Mouse (Mus musculus) myocyte (in vitro differentiated cells): ENCODE results near the gene Vav3. TPM values are rescaled to one million over a fixed set of nuclear protein-coding genes. Genes with fewer than 3 reads are reported as not detected.

Source experiments
- H3K27me3 ChIP-seq: one replicate; pipeline ENCODE4 v1.6.1; 2011; ENCODE audit not compliant: control insufficient read depth, insufficient read depth, insufficient read length
- H3K36me3 ChIP-seq: one replicate; pipeline ENCODE4 v1.6.1; 2011; ENCODE audit not compliant: control insufficient read depth, insufficient read depth
- H3K4me2 ChIP-seq: one replicate; pipeline ENCODE4 v1.6.1; 2011; ENCODE audit warnings: low read depth, control low read depth
- H3K4me3 ChIP-seq: one replicate; pipeline ENCODE4 v1.5.1; 2011; ENCODE audit warnings: mild to moderate bottlenecking, control low read depth, moderate library complexity
- H3K79me2 ChIP-seq: one replicate; pipeline ENCODE4 v1.6.1; 2011; ENCODE audit not compliant: control insufficient read depth, insufficient read depth
- H3ac ChIP-seq: one replicate; pipeline ENCODE4 v1.6.1; 2011; ENCODE audit not compliant: control insufficient read depth, insufficient read length
- CEBPB ChIP-seq: IDR thresholded peaks from 2 replicates; pipeline ENCODE4 v1.6.1; 2011; ENCODE audit warnings: mild to moderate bottlenecking, moderate library complexity; ENCODE audit not compliant: poor library complexity, insufficient read depth, severe bottlenecking
- E2F4 ChIP-seq: IDR thresholded peaks from one replicate; pipeline ENCODE4 v1.6.1; 2011; ENCODE audit warnings: mild to moderate bottlenecking, control low read depth, moderate library complexity; ENCODE audit not compliant: insufficient read depth
- MAX ChIP-seq: IDR thresholded peaks from one replicate; pipeline ENCODE4 v1.6.1; 2011; ENCODE audit warnings: low read depth, mild to moderate bottlenecking, control low read depth
- MYOD1 ChIP-seq, 3 experiments: IDR thresholded peaks; one replicate each; pipeline ENCODE4 v1.6.1; 2011; ENCODE audit warnings: control low read depth in 2 of 3, low read depth in 2 of 3, mild to moderate bottlenecking in 2 of 3, moderate library complexity in 1 of 3; ENCODE audit not compliant: insufficient read length in 2 of 3, control insufficient read depth in 1 of 3
- MYOG ChIP-seq, 3 experiments: IDR thresholded peaks; one replicate each; pipeline ENCODE4 v1.6.1; 2011; ENCODE audit warnings: control low read depth in 2 of 3, low read depth in 2 of 3, mild to moderate bottlenecking in 2 of 3; ENCODE audit not compliant: insufficient read length in 2 of 3, control insufficient read depth in 1 of 3, insufficient read depth in 1 of 3
- POLR2A ChIP-seq: IDR thresholded peaks from one replicate; pipeline ENCODE4 v1.6.1; 2011; ENCODE audit warnings: low read depth, mild to moderate bottlenecking, control low read depth, moderate library complexity; ENCODE audit not compliant: insufficient read length
- POLR2AphosphoS2 ChIP-seq: IDR thresholded peaks from one replicate; pipeline ENCODE4 v1.6.1; 2011; ENCODE audit warnings: low read depth, control low read depth; ENCODE audit not compliant: insufficient read length
- REST ChIP-seq: IDR thresholded peaks from one replicate; pipeline ENCODE4 v1.6.1; 2011; ENCODE audit warnings: mild to moderate bottlenecking, control low read depth, moderate library complexity; ENCODE audit not compliant: insufficient read depth, insufficient read length
- SRF ChIP-seq: IDR thresholded peaks from one replicate; pipeline ENCODE4 v1.6.1; 2011; ENCODE audit warnings: low read depth; ENCODE audit not compliant: control insufficient read depth, insufficient read length
- TCF12 ChIP-seq: IDR thresholded peaks from one replicate; pipeline ENCODE4 v1.6.1; 2011; ENCODE audit warnings: mild to moderate bottlenecking, control low read depth; ENCODE audit not compliant: poor library complexity, insufficient read depth, severe bottlenecking
- TCF3 ChIP-seq: IDR thresholded peaks from one replicate; pipeline ENCODE4 v1.6.1; 2011; ENCODE audit warnings: low read depth, control low read depth; ENCODE audit not compliant: insufficient read length
- USF1 ChIP-seq: IDR thresholded peaks from one replicate; pipeline ENCODE4 v1.6.1; 2011; ENCODE audit warnings: low read depth, mild to moderate bottlenecking, control low read depth, moderate library complexity
- polyA plus RNA-seq: library from polyadenylated mRNA; unstranded; fragments of >200 nt; fragmentation: generic; extraction: Trizol; gene quantifications from one replicate; pipeline ENCODE4 v1.2.1, GENCODE M21; 2012; ENCODE audit warnings: missing spikeins

Vav3 gene
- polyA plus RNA-seq, 1 experiment, result 0.95 TPM

DNA sequence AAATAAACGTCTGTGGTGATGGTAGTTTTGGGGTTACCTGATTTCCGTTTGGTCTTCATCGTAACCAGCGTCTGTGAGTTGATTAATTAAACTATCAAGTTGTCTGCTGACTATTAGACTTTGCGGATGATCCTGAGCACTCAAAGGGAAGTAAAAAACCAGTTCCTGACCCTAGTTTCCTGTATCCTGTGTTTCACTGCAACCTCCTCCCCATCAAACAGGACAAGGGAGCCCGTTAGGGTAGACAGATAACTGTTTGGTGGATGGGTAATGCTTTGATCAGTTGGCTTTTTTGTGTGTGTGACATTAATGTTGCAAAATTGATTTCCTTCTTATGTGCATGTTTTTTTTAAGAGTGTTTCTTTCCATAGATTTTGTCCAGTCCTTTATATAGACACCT is 12.2 kb downstream of the Vav3 start:
- peaks cover 9% of the 10 kb centered on the region for H3K79me2 ChIP-seq
- no peak overlapping the region for H3K4me2 ChIP-seq
- no peaks in the 10 kb centered on the region for H3K27me3 ChIP-seq
- TF ChIP-seq MAX (no peak), MYOD1 (IDR thresholded peaks at IDR 0.05; ENCODE audit: control insufficient read depth in 1 of 3, insufficient read length in 2 of 3, low read depth in 2 of 3) (no peak), TCF12 (no peak), REST (no peak), POLR2AphosphoS2 (no peak), MYOG (IDR thresholded peaks at IDR 0.05; ENCODE audit: control insufficient read depth in 1 of 3, insufficient read depth in 1 of 3, insufficient read length in 2 of 3, low read depth in 2 of 3) (no peak), CEBPB (no peak), E2F4 (no peak), SRF (no peak), POLR2A (no peak), TCF3 (no peak), USF1 (no peak)
- no peak overlapping the region for H3K4me3 ChIP-seq
- no peak overlapping the region for H3ac ChIP-seq
- no peaks in the 10 kb centered on the region for H3K36me3 ChIP-seq

DNA sequence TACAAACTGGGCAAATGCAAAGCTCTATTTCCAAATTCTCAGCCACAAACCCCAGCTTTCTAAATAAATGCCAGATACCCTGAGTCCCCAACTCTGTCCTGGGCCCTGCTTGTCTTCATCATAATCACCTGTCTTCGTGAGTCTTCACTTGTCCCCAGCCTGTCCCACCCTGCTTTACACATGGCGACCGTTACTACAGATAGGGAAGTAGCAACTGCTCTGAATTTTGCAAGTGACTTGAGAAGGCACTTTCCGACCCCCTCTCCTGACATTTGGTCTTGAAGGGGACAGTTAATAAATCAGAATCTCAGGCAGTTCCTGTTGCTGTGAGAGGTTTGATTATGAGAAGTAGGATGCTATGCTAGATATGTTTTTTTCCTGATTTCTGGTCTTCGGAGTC is 13.4 kb downstream of the Vav3 start:
- H3K36me3 ChIP-seq, result no peaks in the 10 kb centered on the region
- no peak overlapping the region for H3ac ChIP-seq
- no peaks in the 10 kb centered on the region for H3K27me3 ChIP-seq
- no peak for TF ChIP-seq TCF3
- no peak for TF ChIP-seq TCF12
- no peak for TF ChIP-seq MYOD1 (IDR thresholded peaks at IDR 0.05; ENCODE audit: control insufficient read depth in 1 of 3, insufficient read length in 2 of 3, low read depth in 2 of 3)
- TF ChIP-seq MYOG (IDR thresholded peaks at IDR 0.05; ENCODE audit: control insufficient read depth in 1 of 3, insufficient read depth in 1 of 3, insufficient read length in 2 of 3, low read depth in 2 of 3), result no peak
- TF ChIP-seq REST, result no peak
- no peak overlapping the region for H3K4me3 ChIP-seq
- H3K4me2 ChIP-seq, result no peak overlapping the region
- peaks cover 9% of the 10 kb centered on the region for H3K79me2 ChIP-seq

DNA sequence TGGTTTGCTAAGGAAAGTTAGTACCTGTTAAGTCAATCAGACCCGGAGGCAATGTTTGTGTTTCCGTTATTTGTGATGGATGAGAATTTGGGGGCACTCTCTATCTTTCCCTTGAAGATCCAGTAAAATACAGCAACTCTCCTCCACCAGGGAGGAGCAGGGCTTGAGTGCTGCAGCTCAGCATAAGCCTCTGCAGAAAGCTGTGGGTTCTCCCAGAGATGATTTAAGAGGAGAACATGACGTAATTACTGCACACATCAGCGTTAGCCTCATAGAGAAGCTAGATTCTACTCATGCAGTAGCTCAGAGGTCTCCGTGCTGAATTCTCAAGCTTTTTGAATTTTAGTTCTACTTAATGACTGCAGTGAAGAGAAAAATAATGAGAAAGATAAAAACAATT is 14.7 kb downstream of the Vav3 start:
- H3K4me2 ChIP-seq, result no peak overlapping the region
- peaks cover 10% of the 10 kb centered on the region for H3K79me2 ChIP-seq
- TF ChIP-seq TCF3 (no peak), CEBPB (0 out of 2 replicates have a peak, but pooled peaks have one; percentile 1), SRF (no peak), TCF12 (no peak), USF1 (no peak), REST (no peak)
- no peaks in the 10 kb centered on the region for H3K36me3 ChIP-seq
- no peak overlapping the region for H3ac ChIP-seq
- no peaks in the 10 kb centered on the region for H3K27me3 ChIP-seq
- H3K4me3 ChIP-seq, result no peak overlapping the region

DNA sequence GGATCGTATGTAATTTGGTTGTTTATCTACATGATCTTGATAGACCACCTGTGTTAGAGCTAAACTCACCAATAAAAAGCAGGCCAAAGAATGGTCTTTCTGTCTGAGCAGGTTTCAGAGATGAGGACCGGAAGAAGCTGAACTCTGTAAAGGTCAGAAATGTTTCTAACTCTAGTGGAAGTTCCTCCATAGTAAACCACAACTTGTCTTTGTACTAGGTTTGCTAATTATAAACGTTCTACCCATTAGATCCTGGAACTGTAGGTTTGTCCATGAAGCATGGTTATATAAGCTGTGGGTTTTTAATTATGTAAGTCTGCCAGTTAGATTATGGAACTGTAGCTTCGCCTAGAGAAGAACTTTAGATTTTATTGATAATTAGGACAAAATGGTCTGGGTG is 20.3 kb downstream of the Vav3 start:
- Histone ChIP-seq H3K36me3 (no peaks in the 10 kb centered on the region), H3K79me2 (peaks cover 16% of the 10 kb centered on the region), H3K27me3 (no peaks in the 10 kb centered on the region), H3K4me3 (no peak overlapping the region), H3K4me2 (no peak overlapping the region), H3ac (no peak overlapping the region)
- TF ChIP-seq USF1, result no peak

DNA sequence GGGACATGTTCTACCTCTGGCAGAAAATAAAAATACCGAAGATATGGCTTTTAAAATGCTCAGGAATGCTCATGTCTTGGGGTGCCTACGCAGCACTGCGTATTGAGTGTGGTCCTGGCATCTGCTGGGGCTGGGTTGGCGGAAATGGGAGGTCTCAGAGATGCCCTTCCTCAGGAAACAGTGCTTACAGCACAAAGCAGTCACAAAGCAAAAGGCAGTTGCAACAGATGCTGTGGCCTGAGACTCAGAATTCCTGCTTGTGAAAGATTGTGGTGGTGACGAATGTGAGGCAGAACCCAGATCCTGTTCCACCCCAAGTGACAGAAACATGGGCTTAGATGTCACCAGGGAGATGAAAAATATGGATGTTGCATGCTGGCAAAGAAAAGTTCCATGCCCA is 21.4 kb downstream of the Vav3 start:
- H3K36me3 ChIP-seq, result no peaks in the 10 kb centered on the region
- H3K27me3 ChIP-seq, result no peaks in the 10 kb centered on the region
- H3ac ChIP-seq, result no peak overlapping the region
- peaks cover 7% of the 10 kb centered on the region for H3K79me2 ChIP-seq
- peak overlapping the region; percentile 32 for H3K4me2 ChIP-seq
- H3K4me3 ChIP-seq, result no peak overlapping the region
- TF ChIP-seq CEBPB (no peak), TCF12 (no peak), POLR2AphosphoS2 (no peak), TCF3 (no peak), MYOD1 (IDR thresholded peaks at IDR 0.05; ENCODE audit: control insufficient read depth in 1 of 3, insufficient read length in 2 of 3, low read depth in 2 of 3) (no peak), POLR2A (no peak), MAX (no peak), E2F4 (no peak), SRF (no peak), MYOG (IDR thresholded peaks at IDR 0.05; ENCODE audit: control insufficient read depth in 1 of 3, insufficient read depth in 1 of 3, insufficient read length in 2 of 3, low read depth in 2 of 3) (no peak), USF1 (no peak), REST (no peak)
